Mouse (Mus musculus) liver, embryonic 13.5 days (tissue): Measurements from ENCODE around the gene Knstrn. TPM values are rescaled to one million over a fixed set of nuclear protein-coding genes. Genes with fewer than 3 reads are reported as not detected.
A peak's percentile ranks its signal among the peaks of the same experiment; 100 is the strongest.

Experiments used
- ATAC-seq: fragments of 200-750 bp; cut with Nextera tagmentation; 2 replicates; pipeline ENCODE4 v1.8.0; 2017; ENCODE audit warnings: low read depth, mild to moderate bottlenecking, moderate number of reproducible peaks, moderate library complexity
- DNase-seq: peaks from one replicate; pipeline ENCODE4 v3.0.0; 2022
- H3K27ac ChIP-seq: fragments of 300-500 bp; sonication (generic); 2 replicates; pipeline ENCODE4 v1.5.1; 2015; ENCODE audit warnings: moderate library complexity, mild to moderate bottlenecking, inconsistent platforms
- H3K27me3 ChIP-seq: fragments of 300-500 bp; sonication (generic); 2 replicates; pipeline ENCODE4 v1.6.1; 2015; ENCODE audit warnings: mild to moderate bottlenecking, inconsistent platforms
- H3K36me3 ChIP-seq: fragments of 300-500 bp; sonication (generic); 2 replicates; pipeline ENCODE4 v1.6.1; 2015; ENCODE audit warnings: mild to moderate bottlenecking, inconsistent platforms
- H3K4me1 ChIP-seq: fragments of 300-500 bp; sonication (generic); replicated peaks from 2 replicates; pipeline ENCODE4 v1.6.1; 2015; ENCODE audit warnings: inconsistent platforms
- H3K4me2 ChIP-seq: fragments of 300-500 bp; sonication (generic); 2 replicates; pipeline ENCODE4 v1.6.1; 2015; ENCODE audit warnings: inconsistent platforms, mild to moderate bottlenecking, moderate library complexity
- H3K4me3 ChIP-seq: fragments of 300-500 bp; sonication (generic); replicated peaks from 2 replicates; pipeline ENCODE4 v1.5.1; 2015; ENCODE audit warnings: mild to moderate bottlenecking, inconsistent platforms
- H3K9ac ChIP-seq: fragments of 300-500 bp; sonication (generic); 2 replicates; pipeline ENCODE4 v1.6.1; 2015; ENCODE audit warnings: mild to moderate bottlenecking, inconsistent platforms
- H3K9me3 ChIP-seq: fragments of 300-500 bp; sonication (generic); replicated peaks from 2 replicates; pipeline ENCODE4 v1.6.1; 2016; ENCODE audit warnings: inconsistent platforms
- WGBS: fragments of 180-500 bp; shearing (Covaris S2); methylation state at CpG from one replicate; pipeline ENCODE4 v1.1.7; 2015; ENCODE audit not compliant: insufficient replicate concordance; 5-methylcytosine and 5-hydroxymethylcytosine counted together
- polyA plus RNA-seq: library from polyadenylated mRNA; unstranded; fragments of >200 nt; fragmentation: Nextera tagmentation; extraction: Ambion mirVana; gene quantifications from 2 replicates; pipeline ENCODE4 v1.2.1, GENCODE M21; 2015

The Knstrn gene
- polyA plus RNA-seq, 1 experiment from 2014 or later: 91.9 TPM

DNA sequence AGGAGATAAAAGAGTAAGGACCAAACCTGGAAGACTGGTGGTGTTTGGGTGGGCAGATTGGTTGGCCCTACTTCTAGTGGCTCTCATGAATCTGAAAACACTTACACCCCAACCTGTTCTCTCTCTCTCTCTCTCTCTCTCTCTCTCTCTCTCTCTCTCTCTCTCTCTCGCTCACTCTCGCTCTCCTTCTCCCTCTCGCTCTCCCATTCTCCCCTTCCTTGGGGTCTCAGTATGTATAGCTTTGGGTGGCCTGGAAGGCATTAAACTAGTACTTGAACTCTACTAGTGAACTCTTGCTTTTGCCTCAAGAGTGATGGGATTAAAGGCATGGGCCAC is 48.5 kb downstream of the Knstrn start:
- Histone ChIP-seq H3K4me2 (peak overlapping the region; percentile 86), H3K4me3 (peak overlapping the region; percentile 66), H3K9me3 (no peaks in the 10 kb centered on the region), H3K36me3 (no peaks in the 10 kb centered on the region), H3K9ac (peak overlapping the region; percentile 73), H3K27ac (peak overlapping the region; percentile 57), H3K4me1 (peaks cover 22% of the 10 kb centered on the region), H3K27me3 (peaks cover 8% of the 10 kb centered on the region; the same call in 1 of the 2 replicates)
- ATAC-seq (no peak), DNase-seq (no peak)
- 46% methylated on average over 3 of the region's 3 CpGs for WGBS

- Histone ChIP-seq H3K4me2 (no peak overlapping the region), H3K36me3 (peaks cover 29% of the 10 kb centered on the region), H3K27ac (no peak overlapping the region), H3K4me3 (no peak overlapping the region), H3K9me3 (no peaks in the 10 kb centered on the region), H3K27me3 (no peaks in the 10 kb centered on the region), H3K9ac (no peak overlapping the region), H3K4me1 (no peaks in the 10 kb centered on the region)
- ATAC-seq (no peak), DNase-seq (no peak)
- WGBS: 77% methylated on average over 3 of the region's 3 CpGs
Observed at GRCm38 (mm10) chr2:118870601-118871000, 56.8 kb downstream of the Knstrn start.

DNA sequence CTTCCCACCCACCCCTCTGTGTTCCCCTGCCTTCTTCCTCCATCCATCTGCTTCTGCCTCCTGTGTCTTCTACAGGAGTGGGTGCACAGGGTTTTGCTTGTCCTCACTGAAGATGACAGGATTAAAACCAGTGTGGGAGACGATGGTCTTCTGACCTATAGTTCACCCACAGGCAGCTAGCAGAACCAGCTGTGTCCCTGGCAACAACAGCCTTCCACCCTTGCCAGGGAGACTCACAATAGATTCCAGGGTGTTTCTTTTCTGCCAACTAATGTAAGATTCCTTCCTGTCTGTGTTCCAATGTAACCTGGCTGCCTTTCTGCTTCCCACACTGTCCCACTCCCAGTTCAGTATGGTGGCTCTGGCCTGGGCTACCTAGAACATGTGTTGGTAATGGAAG is 57.2 kb downstream of the Knstrn start:
- no peak overlapping the region for H3K27ac ChIP-seq
- 65% methylated on average over 1 of the region's 1 CpGs for WGBS

DNA sequence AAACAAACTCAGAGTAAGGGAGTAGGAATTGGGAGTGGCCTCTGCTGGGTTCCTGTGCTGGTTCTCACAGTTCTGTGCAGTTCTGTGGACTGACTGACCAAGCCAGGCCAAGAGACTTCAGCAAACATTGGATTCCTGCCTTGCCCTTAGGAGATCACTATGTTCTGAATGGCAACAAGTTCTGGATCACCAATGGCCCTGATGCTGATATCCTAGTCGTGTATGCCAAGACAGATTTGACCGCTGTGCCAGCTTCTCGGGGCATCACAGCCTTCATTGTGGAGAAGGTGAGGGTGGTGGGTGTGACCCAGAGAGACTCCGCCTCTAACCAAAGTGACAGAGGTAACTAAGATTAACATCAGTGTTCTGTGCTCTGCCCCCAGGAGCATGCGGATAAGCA is 59.2 kb downstream of the Knstrn start:
- Histone ChIP-seq H3K27me3 (no peaks in the 10 kb centered on the region), H3K36me3 (peaks cover 45% of the 10 kb centered on the region), H3K4me1 (no peaks in the 10 kb centered on the region), H3K9me3 (no peaks in the 10 kb centered on the region), H3K4me3 (no peak overlapping the region), H3K9ac (no peak overlapping the region), H3K4me2 (no peak overlapping the region), H3K27ac (no peak overlapping the region)
- ATAC-seq (no peak), DNase-seq (no peak)
- 76% methylated on average over 5 of the region's 5 CpGs for WGBS

More for the DNA sequence above, 57.2 kb downstream of the Knstrn start:
- no peak overlapping the region for H3K4me2 ChIP-seq
- no peak overlapping the region for H3K4me3 ChIP-seq
- H3K9me3 ChIP-seq: no peaks in the 10 kb centered on the region
- DNase-seq: no peak
- ATAC-seq: no peak
- peaks cover 29% of the 10 kb centered on the region for H3K36me3 ChIP-seq
- H3K9ac ChIP-seq: no peak overlapping the region
- H3K27me3 ChIP-seq: no peaks in the 10 kb centered on the region
- H3K4me1 ChIP-seq: no peaks in the 10 kb centered on the region

DNA sequence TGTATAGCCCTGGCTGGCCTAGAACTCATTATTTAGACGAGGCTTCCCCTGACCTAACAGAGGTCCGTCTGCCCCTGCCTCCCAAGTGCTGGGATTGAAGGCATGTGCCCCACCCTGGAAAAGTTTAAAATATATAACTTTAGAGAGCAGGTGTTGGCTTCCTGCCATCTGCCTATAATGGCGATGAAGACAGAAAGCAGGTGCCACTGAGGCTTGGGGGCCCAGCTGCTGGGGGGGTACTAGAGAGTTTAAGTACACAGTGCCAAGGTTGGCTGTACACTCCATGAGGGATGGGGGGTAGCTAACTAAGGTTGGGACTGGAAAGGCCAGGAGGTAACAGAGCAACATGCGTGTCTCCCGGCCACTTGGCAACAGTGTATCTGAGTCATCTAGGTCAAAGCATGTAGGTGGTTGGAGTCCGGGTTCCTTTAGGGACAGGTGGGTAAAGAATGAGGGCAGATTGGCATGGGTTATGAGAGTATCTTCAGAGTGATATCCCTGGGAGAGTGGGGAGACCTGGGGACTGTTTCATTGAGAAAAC is 60.2 kb downstream of the Knstrn start:
- H3K9ac ChIP-seq: no peak overlapping the region
- H3K27ac ChIP-seq: no peak overlapping the region
- H3K9me3 ChIP-seq: no peaks in the 10 kb centered on the region
- ATAC-seq (no peak), DNase-seq (no peak)
- H3K4me1 ChIP-seq: no peaks in the 10 kb centered on the region
- WGBS: 83% methylated on average over 6 of the region's 6 CpGs
- H3K4me2 ChIP-seq: no peak overlapping the region
- no peak overlapping the region for H3K4me3 ChIP-seq
- peaks cover 46% of the 10 kb centered on the region for H3K36me3 ChIP-seq
- H3K27me3 ChIP-seq: no peaks in the 10 kb centered on the region

DNA sequence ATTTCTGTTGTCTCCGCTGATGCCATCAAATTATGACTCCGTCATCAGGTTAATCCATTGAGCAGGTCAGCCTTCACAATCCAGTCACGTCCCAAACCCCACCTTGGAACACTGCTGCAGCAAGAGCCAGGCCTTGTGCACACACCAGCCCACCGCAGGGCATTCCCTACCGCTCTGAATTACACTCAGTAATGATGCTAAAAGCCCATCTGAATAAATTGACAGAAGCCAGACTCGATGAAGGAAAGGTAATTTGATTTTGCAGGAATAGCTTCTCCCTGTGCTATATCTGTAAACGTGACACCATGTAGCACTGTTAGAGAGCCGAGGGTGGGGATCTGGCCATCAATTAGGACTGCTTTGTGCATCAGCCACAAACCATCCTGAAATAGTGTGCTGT is 61.5 kb downstream of the Knstrn start:
- Histone ChIP-seq H3K4me2 (no peak overlapping the region), H3K36me3 (peaks cover 37% of the 10 kb centered on the region; the same call in 1 of the 2 replicates), H3K9ac (no peak overlapping the region), H3K4me1 (no peaks in the 10 kb centered on the region), H3K9me3 (no peaks in the 10 kb centered on the region), H3K4me3 (no peak overlapping the region), H3K27ac (no peak overlapping the region), H3K27me3 (no peaks in the 10 kb centered on the region)
- ATAC-seq (no peak), DNase-seq (no peak)
- WGBS: 83% methylated on average over 8 of the region's 8 CpGs

DNA sequence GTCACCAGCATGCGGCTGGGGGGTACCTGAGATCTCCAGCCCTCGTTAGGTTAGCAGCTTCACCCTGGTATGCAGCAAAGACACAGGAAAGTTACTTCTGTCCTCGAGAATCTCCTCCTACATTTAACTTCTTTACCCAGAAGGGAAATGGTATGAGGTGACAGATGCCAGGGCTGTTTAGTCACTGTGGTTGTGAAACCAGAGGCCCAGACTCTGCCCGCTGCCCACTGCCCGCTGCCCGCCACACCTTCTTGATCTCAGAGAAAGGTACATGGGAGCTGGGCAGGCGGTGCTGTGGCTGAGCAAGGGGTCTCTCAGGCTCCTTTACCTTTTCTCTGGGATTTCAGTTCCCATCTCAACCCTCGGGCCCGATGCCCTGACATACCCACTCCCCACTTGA is 62.6 kb downstream of the Knstrn start:
- H3K27me3 ChIP-seq: no peaks in the 10 kb centered on the region
- ATAC-seq: no peak
- no peak for DNase-seq
- H3K9me3 ChIP-seq: no peaks in the 10 kb centered on the region
- no peak overlapping the region for H3K4me2 ChIP-seq
- no peak overlapping the region for H3K4me3 ChIP-seq
- no peak overlapping the region for H3K9ac ChIP-seq
- WGBS: 79% methylated on average over 9 of the region's 9 CpGs
- H3K4me1 ChIP-seq: no peaks in the 10 kb centered on the region
- H3K27ac ChIP-seq: no peak overlapping the region
- H3K36me3 ChIP-seq: peaks cover 31% of the 10 kb centered on the region; the same call in 1 of the 2 replicates

DNA sequence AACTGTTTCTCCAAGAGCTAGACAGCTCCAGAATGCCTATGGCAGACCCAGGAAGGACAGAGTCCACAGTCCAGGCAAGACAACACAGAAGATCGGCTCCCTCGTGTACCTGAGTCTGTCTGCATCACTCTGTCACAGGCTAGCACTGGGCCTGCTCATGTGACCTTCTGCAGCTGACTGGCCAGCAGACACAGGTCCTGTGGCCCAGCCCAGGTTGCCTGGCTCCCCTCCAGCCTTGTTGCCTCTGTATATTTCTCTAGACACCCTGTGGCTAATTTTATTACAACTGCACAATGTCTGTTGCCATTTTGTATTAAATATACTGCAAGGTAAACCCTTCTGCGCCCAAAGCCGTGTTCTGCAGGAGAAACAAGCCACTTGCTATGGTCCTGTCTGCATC is 67.2 kb downstream of the Knstrn start:
- Histone ChIP-seq H3K9me3 (no peaks in the 10 kb centered on the region), H3K4me2 (no peak overlapping the region), H3K27me3 (peaks cover 13% of the 10 kb centered on the region), H3K9ac (no peak overlapping the region), H3K36me3 (peaks cover 17% of the 10 kb centered on the region; the same call in 1 of the 2 replicates), H3K4me1 (peaks cover 18% of the 10 kb centered on the region), H3K27ac (no peak overlapping the region), H3K4me3 (no peak overlapping the region)
- ATAC-seq (no peak), DNase-seq (no peak)
- whole genome bisulfite sequencing: 68% methylated on average over 4 of the region's 4 CpGs

GRCm38 (mm10) chr2:118881956-118882355 is 68.2 kb downstream of the Knstrn start:
- WGBS: 69% methylated on average over 5 of the region's 5 CpGs
- Histone ChIP-seq H3K9me3 (no peaks in the 10 kb centered on the region), H3K4me3 (no peak overlapping the region)

GRCm38 (mm10) chr2:118882840-118883679 is 69.3 kb downstream of the Knstrn start:
- no peaks in the 10 kb centered on the region for H3K9me3 ChIP-seq
- H3K9ac ChIP-seq: peak overlapping the region; percentile 70
- peak; percentile 70 for DNase-seq
- H3K27ac ChIP-seq: peak overlapping the region; percentile 68
- 3% methylated on average over 32 of the region's 32 CpGs for WGBS
- H3K27me3 ChIP-seq: peaks cover 13% of the 10 kb centered on the region
- H3K36me3 ChIP-seq: peaks cover under 1% of the 10 kb centered on the region; the same call in 1 of the 2 replicates
- ATAC-seq: peak; percentile 46
- H3K4me3 ChIP-seq: peak overlapping the region; percentile 59
- H3K4me2 ChIP-seq: peak overlapping the region; percentile 83
- H3K4me1 ChIP-seq: peaks cover 38% of the 10 kb centered on the region

More at GRCm38 (mm10) chr2:118881956-118882355, 68.2 kb downstream of the Knstrn start:
- DNase-seq (no peak), ATAC-seq (no peak)
- peaks cover 27% of the 10 kb centered on the region for H3K4me1 ChIP-seq
- no peak overlapping the region for H3K9ac ChIP-seq
- H3K27me3 ChIP-seq: peaks cover 13% of the 10 kb centered on the region
- peaks cover 10% of the 10 kb centered on the region; the same call in 1 of the 2 replicates for H3K36me3 ChIP-seq
- 0 out of 2 replicates have a peak overlapping the region, but pooled peaks have one; percentile 2 for H3K27ac ChIP-seq
- H3K4me2 ChIP-seq: no peak overlapping the region

- DNase-seq (no peak), ATAC-seq (peak; percentile 63)
- peak overlapping the region; percentile 79 for H3K4me2 ChIP-seq
- H3K4me3 ChIP-seq: peak overlapping the region; percentile 51
- peaks cover 25% of the 10 kb centered on the region for H3K27me3 ChIP-seq
- H3K4me1 ChIP-seq: peaks cover 51% of the 10 kb centered on the region
- peak overlapping the region; percentile 94 for H3K27ac ChIP-seq
- no peaks in the 10 kb centered on the region for H3K36me3 ChIP-seq
- H3K9ac ChIP-seq: peak overlapping the region; percentile 68
- no peaks in the 10 kb centered on the region for H3K9me3 ChIP-seq
- 37% methylated on average over 13 of the region's 13 CpGs for WGBS
Observed at GRCm38 (mm10) chr2:118887440-118887839, 73.6 kb downstream of the Knstrn start.
